Mouse (Mus musculus) bone marrow macrophage, adult 2 months (primary cell): ENCODE measurements around the gene Dnajb1. TPM values are rescaled to one million over a fixed set of nuclear protein-coding genes. Genes with fewer than 3 reads are reported as not detected.
"Not testable (repeated sequence)": the region's sequence is repeated elsewhere in the genome, so short reads cannot be mapped to it uniquely, and the experiment has no call there.

Source experiments
- H3K27ac ChIP-seq: 2 replicates; pipeline ENCODE4 v1.5.1; 2012; ENCODE audit warnings: low read depth, low read length; ENCODE audit not compliant: insufficient read depth
- H3K4me1 ChIP-seq: 2 replicates; pipeline ENCODE4 v1.6.1; 2012; ENCODE audit warnings: low read length; ENCODE audit not compliant: control insufficient read depth, insufficient read depth
- H3K4me3 ChIP-seq: 2 replicates; pipeline ENCODE4 v1.5.1; 2012; ENCODE audit warnings: mild to moderate bottlenecking, low read length, moderate library complexity; ENCODE audit not compliant: insufficient read depth
- CTCF ChIP-seq: IDR thresholded peaks from 2 replicates; pipeline ENCODE4 v1.5.1; 2012; ENCODE audit warnings: low read depth, mild to moderate bottlenecking, low read length, moderate library complexity
- POLR2A ChIP-seq: IDR thresholded peaks from 2 replicates; pipeline ENCODE4 v1.6.1; 2012; ENCODE audit warnings: mild to moderate bottlenecking, low read depth, low read length, borderline replicate concordance
- polyA plus RNA-seq: library from polyadenylated mRNA; stranded (reverse); fragments of >200 nt; gene quantifications from 2 replicates; pipeline ENCODE4 v1.2.4, GENCODE M21; 2012; ENCODE audit not compliant: missing spikeins, insufficient read depth, insufficient read length

The Dnajb1 gene
- polyA plus RNA-seq, 1 experiment = 19.4 TPM

GRCm38 (mm10) chr8:83592682-83593081 lies 15.3 kb upstream of the Dnajb1 start:
- Histone ChIP-seq H3K4me1 (peaks cover 8% of the 10 kb centered on the region), H3K27ac (no peak overlapping the region), H3K4me3 (0 out of 2 replicates have a peak overlapping the region, but pooled peaks have one; percentile 1)
- no peak for TF ChIP-seq CTCF
- TF ChIP-seq POLR2A = no peak

DNA sequence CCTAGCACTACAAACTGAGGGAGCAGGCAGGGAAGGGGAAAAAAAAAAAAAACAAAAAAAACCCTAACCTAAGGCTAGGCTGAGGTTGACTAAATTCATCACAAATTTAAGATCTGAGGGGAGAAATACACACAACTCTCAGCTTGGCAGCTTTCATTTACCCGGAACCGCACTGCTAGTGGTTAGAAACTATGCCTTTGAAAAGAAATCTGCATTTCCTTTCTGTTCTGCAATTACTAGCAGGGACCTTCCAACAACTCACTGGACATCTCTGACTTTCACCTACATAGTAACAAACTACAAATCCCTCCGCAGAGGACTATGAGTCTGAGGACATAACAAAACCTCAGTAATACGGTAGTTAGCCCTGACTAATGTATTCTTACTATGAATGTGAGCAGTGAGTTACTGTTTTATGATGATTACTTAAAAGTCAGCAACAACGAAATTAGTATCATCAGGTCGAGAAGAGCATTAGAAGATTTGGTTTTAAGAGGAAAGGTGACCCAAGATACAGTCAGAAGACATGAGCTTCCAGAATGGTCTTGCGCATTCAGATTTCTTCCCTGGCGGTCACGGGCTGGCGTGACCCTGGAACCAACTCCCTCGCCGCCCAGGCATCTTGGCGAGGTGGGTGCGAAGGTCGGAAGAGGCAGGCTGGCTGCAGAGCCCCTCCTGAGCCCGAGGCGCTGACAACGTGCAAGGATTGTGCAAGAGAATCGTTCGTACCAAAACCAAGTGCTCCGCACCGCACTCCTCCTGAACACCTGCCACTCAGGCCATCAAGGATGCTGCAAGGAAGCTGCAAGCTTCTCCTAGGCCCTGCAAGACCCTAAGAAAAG lies 14.4 kb upstream of the Dnajb1 start:
- Histone ChIP-seq H3K27ac (peak overlapping the region; percentile 70), H3K4me1 (peaks cover 8% of the 10 kb centered on the region), H3K4me3 (peak overlapping the region; percentile 94)
- TF ChIP-seq POLR2A (no peak), CTCF (no peak)

GRCm38 (mm10) chr8:83594167-83595049 lies 13.6 kb upstream of the Dnajb1 start:
- TF ChIP-seq POLR2A = no peak
- TF ChIP-seq CTCF = no peak
- peak overlapping the region; percentile 70 for H3K27ac ChIP-seq
- peak overlapping the region; percentile 94 for H3K4me3 ChIP-seq
- H3K4me1 ChIP-seq = peaks cover 8% of the 10 kb centered on the region

- Histone ChIP-seq H3K4me3 (peak overlapping the region; percentile 57), H3K27ac (peak overlapping the region; percentile 58)
- H3K4me1 ChIP-seq = not testable (repeated sequence)
Measured at GRCm38 (mm10) chr8:83595050-83595345, 13.0 kb upstream of the Dnajb1 start.

DNA sequence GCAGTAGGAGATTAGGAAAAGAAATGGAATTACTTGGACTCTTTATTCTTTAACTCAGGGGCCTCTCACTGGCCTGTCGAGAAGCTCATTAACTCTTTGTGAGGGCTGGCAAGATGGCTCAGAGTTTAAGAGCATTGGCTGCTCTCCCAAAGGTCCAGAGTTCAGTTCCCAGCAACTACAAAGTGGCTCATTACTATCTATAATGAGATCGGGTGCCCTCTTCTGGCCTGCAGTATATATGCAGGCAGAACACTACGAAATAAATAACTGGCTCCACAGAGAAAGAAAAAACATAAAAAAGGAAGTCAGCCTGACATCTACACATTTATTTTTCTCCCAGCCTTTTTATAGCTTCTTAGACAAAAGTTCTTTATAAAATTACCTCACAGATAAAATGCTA lies 11.6 kb upstream of the Dnajb1 start:
- Histone ChIP-seq H3K27ac (no peak overlapping the region), H3K4me3 (no peak overlapping the region), H3K4me1 (peaks cover 15% of the 10 kb centered on the region)
- TF ChIP-seq CTCF (peak; percentile 31; the same call in 1 of the 2 replicates), POLR2A (no peak)

- H3K27ac ChIP-seq = no peak overlapping the region
- TF ChIP-seq CTCF (no peak), POLR2A (no peak)
- peaks cover 7% of the 10 kb centered on the region for H3K4me1 ChIP-seq
- no peak overlapping the region for H3K4me3 ChIP-seq
Measured at GRCm38 (mm10) chr8:83598146-83598545, 9.8 kb upstream of the Dnajb1 start.

DNA sequence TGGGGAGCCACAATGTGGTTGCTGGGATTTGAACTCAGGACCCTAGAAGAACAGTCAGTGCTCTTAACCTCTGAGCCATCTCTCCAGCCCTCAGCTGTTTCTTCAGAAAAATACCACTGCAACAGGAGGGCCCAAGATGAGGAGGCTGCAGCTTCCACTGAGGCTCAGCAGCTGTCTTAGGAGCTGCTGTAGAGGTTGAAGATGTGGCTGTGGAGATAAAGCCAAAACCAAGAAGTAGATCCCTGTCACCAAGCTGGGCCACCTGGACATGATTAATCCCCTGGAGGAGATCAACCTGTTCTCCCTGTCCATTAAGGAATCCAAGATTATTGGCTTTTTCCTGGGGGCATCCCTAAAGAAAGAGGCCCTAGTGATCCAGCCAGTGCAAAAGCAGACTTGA lies 8.2 kb upstream of the Dnajb1 start:
- Histone ChIP-seq H3K4me3 (no peak overlapping the region), H3K4me1 (peaks cover 7% of the 10 kb centered on the region), H3K27ac (no peak overlapping the region)
- TF ChIP-seq CTCF (no peak), POLR2A (no peak)

GRCm38 (mm10) chr8:83602650-83603029 lies 5.4 kb upstream of the Dnajb1 start:
- Histone ChIP-seq H3K4me3 (no peak overlapping the region), H3K27ac (no peak overlapping the region), H3K4me1 (peaks cover 10% of the 10 kb centered on the region)
- no peak for TF ChIP-seq POLR2A
- TF ChIP-seq CTCF = no peak

DNA sequence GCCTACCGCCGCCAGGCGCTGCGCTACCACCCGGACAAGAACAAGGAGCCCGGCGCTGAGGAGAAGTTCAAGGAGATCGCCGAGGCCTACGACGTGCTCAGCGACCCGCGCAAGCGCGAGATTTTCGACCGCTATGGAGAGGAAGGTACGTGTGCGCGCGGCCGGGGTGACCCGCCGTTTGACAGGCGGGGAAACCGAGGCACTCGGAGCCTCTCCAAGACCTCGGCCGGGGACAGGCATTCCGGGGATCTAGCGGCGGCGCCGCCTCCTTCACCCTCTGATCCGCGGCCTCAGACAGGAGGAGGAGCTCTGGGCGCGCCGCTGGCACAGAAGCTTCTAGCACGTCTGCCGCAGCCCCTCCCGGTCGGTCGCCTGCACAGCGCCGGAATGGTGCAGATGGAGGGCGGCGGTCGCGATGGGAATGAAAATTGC lies 421 bp downstream of the Dnajb1 start:
- H3K4me1 ChIP-seq = peaks cover 8% of the 10 kb centered on the region; the same call in 1 of the 2 replicates
- TF ChIP-seq CTCF (no peak), POLR2A (no peak)

GRCm38 (mm10) chr8:83609086-83609485 lies 1.1 kb downstream of the Dnajb1 start:
- peak overlapping the region; percentile 71; the same call in 1 of the 2 replicates for H3K27ac ChIP-seq
- H3K4me3 ChIP-seq = peak overlapping the region; percentile 97
- TF ChIP-seq CTCF = no peak
- no peak for TF ChIP-seq POLR2A
- H3K4me1 ChIP-seq = peaks cover 8% of the 10 kb centered on the region; the same call in 1 of the 2 replicates

More for the DNA sequence above, 421 bp downstream of the Dnajb1 start:
- peak overlapping the region; percentile 97 for H3K4me3 ChIP-seq
- peak overlapping the region; percentile 71 for H3K27ac ChIP-seq
